Mouse (Mus musculus): ENCODE results near the gene 4833427G06Rik. TPM values are rescaled to one million over a fixed set of nuclear protein-coding genes. Genes with fewer than 3 reads are reported as not detected.
"Not testable (repeated sequence)": the region's sequence is repeated elsewhere in the genome, so short reads cannot be mapped to it uniquely, and the experiment has no call there.

4833427G06Rik gene
- under 1 TPM in 1 of 26 experiments, not detected in 25; 0.79 TPM for total RNA-seq (2018; cell fraction: chromatin; rRNA removed)
- not detected for total RNA-seq (2018; cell fraction: cytosol; rRNA removed)
- not detected for total RNA-seq (2018; cell fraction: nucleus; rRNA removed)
- polyA plus RNA-seq (2018) = not detected in 3 replicates

DNA sequence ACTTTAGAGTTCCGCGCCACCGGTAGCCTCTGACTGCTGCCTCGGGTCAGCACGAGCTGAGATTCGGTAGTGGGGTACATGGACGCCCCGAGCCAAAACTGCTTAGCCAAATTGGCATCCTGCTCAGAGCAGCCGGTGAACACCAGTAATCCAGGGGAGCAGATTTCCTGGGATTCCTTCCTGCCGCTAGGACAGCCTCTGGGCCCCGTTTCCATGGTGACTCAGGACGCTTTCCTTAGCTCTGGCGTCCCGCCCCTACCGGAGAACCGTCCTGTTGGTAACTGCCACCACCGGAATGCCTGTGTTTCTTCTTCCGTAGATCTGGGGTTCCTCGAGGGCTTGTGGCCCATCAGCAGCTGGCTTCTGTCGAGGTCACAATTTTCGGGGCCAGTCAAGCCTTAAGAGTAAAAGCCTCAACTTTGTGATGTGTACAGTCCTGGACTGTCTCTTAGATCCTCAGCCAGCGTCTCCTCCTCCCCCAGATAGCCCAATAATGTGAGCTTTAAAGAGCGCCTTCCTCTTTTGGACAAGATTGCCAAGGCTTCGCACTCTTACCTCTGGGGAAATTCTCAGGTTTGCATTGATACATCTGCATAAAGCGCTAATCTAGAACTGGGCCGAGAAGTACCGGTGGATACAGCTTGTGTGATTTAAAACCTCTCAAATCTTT lies at the start of gene 4833427G06Rik:
4833427G06Rik (minus strand) TSS at position 323 of the 670 bp plus-strand sequence.
- Histone ChIP-seq H3K79me2 (ENCODE audit: inconsistent target) (no peaks in the 10 kb centered on the region), H3K36me3 (ENCODE audit: inconsistent target) (no peaks in the 10 kb centered on the region), H3K4me3 (ENCODE audit: inconsistent target) (no peak within 1 kb of the TSS), H3K27ac (no peak within 1 kb of the TSS)
- 11% methylated on average over 27 of the region's 27 CpGs for WGBS (ENCODE audit: missing documents)

DNA sequence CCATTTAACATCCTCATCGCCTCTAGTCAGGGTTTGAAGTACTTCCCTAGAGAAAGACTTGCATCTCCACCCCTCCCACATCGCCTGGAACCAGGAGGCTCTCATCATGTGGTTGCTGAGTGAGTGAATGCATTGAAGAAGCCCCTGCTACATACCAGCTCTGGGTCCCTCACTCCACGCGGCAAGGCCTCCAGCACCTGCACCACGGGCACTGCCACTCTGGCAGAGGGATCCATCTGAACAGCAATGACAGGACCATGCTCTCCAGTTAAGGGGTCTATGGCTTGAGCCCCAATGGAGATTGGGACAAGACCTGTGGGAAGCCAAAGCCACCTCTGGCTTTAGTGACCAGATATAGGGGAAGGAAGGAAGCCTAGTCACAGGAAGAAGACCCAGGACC lies 45.4 kb upstream of the 4833427G06Rik start:
- WGBS (ENCODE audit: missing documents) = 66% methylated on average over 5 of the region's 5 CpGs

DNA sequence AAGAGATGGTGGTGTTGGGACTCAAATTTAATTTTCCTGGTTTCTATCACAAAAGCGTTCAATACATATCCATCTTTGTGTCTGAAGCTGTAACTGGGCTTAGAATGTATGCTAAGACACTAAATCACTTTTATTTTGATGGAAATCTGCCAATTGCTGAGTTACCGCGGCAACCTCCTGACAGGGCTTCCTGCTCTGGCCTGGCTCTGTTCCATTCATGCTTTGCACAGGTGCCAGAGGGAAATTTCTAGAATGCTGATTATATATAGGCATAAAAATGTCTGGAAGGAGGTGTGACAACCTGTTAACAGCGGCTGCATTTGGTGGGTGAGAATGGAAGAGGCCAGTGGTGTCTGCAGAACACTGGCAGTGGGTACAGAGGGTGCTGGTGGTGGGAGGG lies 44.6 kb upstream of the 4833427G06Rik start:
- Histone ChIP-seq H3K79me2 (ENCODE audit: inconsistent target) (no peaks in the 10 kb centered on the region), H3K27ac (no peak overlapping the region), H3K4me3 (ENCODE audit: inconsistent target) (no peak overlapping the region), H3K36me3 (ENCODE audit: inconsistent target) (no peaks in the 10 kb centered on the region)
- 11% methylated on average over 4 of the region's 4 CpGs for WGBS (ENCODE audit: missing documents)

More for the DNA sequence above, 45.4 kb upstream of the 4833427G06Rik start:
- no peak overlapping the region for H3K27ac ChIP-seq
- no peaks in the 10 kb centered on the region for H3K36me3 ChIP-seq (ENCODE audit: inconsistent target)
- H3K79me2 ChIP-seq (ENCODE audit: inconsistent target) = no peaks in the 10 kb centered on the region
- no peak overlapping the region for H3K4me3 ChIP-seq (ENCODE audit: inconsistent target)

DNA sequence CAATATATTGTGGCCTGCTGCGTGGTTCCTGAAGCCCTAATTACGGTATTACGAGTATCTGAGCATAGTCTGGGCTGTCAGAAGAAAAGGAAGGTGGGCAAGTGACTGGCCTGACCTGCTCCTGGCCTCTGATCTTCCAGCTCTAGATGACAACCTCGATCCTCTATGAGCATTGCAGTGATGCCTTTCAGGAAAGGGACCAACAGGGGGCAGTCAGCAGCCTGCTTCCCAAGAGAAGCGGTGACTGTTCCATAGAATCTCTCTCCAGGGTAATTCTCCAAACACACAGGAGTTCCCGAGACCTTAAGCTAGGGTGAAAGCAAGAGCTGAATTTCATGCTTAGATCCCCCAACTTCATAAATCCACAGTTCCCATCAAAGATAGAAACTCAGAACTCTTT lies 42.3 kb upstream of the 4833427G06Rik start:
- Histone ChIP-seq H3K4me3 (ENCODE audit: inconsistent target) (no peak overlapping the region), H3K79me2 (ENCODE audit: inconsistent target) (no peaks in the 10 kb centered on the region), H3K27ac (no peak overlapping the region), H3K36me3 (ENCODE audit: inconsistent target) (no peaks in the 10 kb centered on the region)
- 84% methylated on average over 6 of the region's 6 CpGs for WGBS (ENCODE audit: missing documents)

DNA sequence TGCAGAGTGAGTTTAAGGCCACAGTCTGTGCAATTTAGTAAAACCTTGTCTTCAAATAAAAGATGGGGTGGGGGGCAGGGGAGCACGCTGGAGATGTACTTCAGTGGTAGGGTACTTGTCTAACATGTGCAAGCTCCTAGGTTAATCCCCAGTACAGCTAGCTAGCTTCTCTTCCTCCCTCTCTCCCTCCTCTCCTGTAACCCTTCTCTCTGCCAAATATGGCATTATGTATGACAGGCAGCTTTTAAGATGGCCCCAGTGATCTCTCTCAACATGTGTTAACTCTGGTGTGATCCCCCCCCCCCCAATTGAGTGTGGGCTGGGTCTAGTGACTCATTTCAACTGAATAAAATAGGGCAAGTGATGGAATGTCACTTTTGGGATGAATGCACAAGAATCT lies 41.6 kb upstream of the 4833427G06Rik start:
- H3K4me3 ChIP-seq (ENCODE audit: inconsistent target) = no peak overlapping the region
- no peak overlapping the region for H3K27ac ChIP-seq
- H3K36me3 ChIP-seq (ENCODE audit: inconsistent target) = no peaks in the 10 kb centered on the region
- no peaks in the 10 kb centered on the region for H3K79me2 ChIP-seq (ENCODE audit: inconsistent target)
- 85% methylated on average over 1 of the region's 1 CpGs for WGBS (ENCODE audit: missing documents)

DNA sequence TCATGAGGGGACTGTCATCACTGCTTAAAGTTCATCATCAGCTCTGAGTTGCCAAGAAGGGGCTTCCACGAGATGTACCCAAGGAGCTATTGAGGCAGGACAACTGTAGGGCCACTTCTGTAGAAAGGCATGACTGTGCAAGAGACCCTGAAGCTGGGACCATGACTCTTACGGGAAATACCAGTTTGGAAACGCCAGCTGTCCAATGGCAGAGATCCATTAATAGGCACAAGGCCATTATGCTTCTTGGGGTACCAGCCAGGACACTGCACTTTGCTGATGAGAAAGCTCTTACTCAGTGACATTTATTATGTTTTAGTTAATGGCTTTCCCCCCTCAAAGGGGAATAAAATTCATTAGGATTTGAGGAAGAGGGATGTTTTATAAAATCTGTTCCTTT lies 38.8 kb upstream of the 4833427G06Rik start:
- no peak overlapping the region for H3K4me3 ChIP-seq (ENCODE audit: inconsistent target)
- no peaks in the 10 kb centered on the region for H3K79me2 ChIP-seq (ENCODE audit: inconsistent target)
- WGBS (ENCODE audit: missing documents) = 97% methylated on average over 3 of the region's 3 CpGs
- no peaks in the 10 kb centered on the region for H3K36me3 ChIP-seq (ENCODE audit: inconsistent target)
- H3K27ac ChIP-seq = no peak overlapping the region

DNA sequence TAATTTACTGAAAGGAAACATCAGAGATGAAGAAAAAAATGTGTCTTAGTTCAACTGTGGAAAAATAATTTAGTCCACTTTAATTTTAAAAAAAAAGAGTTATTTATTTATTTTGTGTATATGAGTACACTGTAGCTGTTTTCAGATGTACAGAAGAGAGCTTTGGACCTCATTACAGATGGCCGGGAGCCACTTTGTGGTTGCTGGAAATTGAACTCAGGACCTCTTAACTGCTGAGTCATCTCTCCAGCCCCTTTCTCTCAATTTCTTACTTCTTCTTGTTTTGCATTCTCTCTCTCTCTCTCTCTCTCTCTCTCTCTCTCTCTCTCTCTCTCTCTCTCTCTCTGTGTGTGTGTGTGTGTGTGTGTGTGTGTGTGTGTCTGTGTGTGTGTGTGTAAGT lies 37.5 kb upstream of the 4833427G06Rik start:
- not testable (repeated sequence) for H3K79me2 ChIP-seq (ENCODE audit: inconsistent target); H3K36me3 ChIP-seq (ENCODE audit: inconsistent target); H3K27ac ChIP-seq; H3K4me3 ChIP-seq (ENCODE audit: inconsistent target)
- 44% methylated on average over 1 of the region's 1 CpGs for WGBS (ENCODE audit: missing documents)

DNA sequence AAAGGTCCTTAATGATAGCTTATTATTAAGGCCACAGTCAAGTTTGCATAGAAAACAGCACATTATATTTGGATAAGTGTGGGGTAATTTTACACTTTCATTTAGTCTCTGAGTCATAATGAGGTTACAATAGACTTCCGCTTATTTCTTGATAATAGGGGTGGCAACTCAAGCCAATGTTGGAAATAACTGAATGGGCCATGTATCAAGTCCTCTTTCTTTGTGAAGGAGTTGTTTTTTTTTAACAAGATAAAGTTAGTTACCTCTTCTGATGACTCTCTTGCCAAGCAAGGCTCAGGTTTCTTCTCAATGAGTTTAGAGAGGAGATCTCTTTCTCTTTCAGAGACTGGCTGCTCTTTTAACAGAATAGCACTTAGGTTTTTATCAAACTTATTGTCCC lies 36.4 kb upstream of the 4833427G06Rik start:
- Histone ChIP-seq H3K79me2 (ENCODE audit: inconsistent target) (no peaks in the 10 kb centered on the region), H3K4me3 (ENCODE audit: inconsistent target) (no peak overlapping the region), H3K36me3 (ENCODE audit: inconsistent target) (no peaks in the 10 kb centered on the region), H3K27ac (no peak overlapping the region)
- WGBS (ENCODE audit: missing documents) = 81% methylated on average over 1 of the region's 1 CpGs

DNA sequence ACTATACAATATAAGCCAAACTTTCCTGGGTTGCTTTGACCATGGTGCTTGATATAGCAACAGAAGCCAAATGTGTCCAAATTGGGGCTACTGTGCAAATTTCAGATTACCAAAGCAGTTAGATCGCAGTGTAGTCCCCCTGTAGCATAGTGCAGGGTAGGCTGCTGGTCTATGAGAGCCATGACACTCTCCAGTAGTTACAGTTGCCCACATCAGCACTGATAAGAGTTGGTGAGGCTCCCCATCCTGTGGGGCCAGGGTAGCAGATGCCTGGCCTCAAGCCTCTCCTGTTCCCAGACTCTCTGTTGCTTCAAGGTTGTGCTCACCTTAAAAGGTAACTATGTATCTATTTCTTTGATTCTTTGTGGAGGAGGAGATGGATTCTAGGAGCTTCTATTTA lies 36.0 kb upstream of the 4833427G06Rik start:
- H3K27ac ChIP-seq = no peak overlapping the region
- H3K4me3 ChIP-seq (ENCODE audit: inconsistent target) = no peak overlapping the region
- 100% methylated on average over 1 of the region's 1 CpGs for WGBS (ENCODE audit: missing documents)
- no peaks in the 10 kb centered on the region for H3K36me3 ChIP-seq (ENCODE audit: inconsistent target)
- no peaks in the 10 kb centered on the region for H3K79me2 ChIP-seq (ENCODE audit: inconsistent target)

DNA sequence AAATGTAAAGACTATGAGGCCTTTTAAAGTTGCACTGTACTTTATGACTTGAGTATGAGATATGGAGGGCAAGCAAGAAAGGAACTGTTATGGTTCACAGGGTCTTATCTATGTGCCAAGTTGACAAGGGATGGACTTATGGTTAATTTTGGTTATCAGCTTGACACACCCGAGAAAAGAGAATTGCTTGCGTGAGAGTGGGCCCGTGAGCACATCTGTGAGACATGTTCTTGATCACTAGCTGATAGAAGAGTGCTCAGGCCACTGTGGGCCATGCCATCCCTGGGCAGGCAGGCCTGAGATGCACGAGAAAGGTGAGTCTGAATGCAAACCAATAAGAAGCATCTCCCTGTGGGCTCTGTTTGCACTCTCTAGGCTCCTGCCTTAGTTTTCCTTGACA lies 35.6 kb upstream of the 4833427G06Rik start:
- H3K27ac ChIP-seq = no peak overlapping the region
- no peaks in the 10 kb centered on the region for H3K79me2 ChIP-seq (ENCODE audit: inconsistent target)
- no peak overlapping the region for H3K4me3 ChIP-seq (ENCODE audit: inconsistent target)
- 84% methylated on average over 4 of the region's 4 CpGs for WGBS (ENCODE audit: missing documents)
- no peaks in the 10 kb centered on the region for H3K36me3 ChIP-seq (ENCODE audit: inconsistent target)

DNA sequence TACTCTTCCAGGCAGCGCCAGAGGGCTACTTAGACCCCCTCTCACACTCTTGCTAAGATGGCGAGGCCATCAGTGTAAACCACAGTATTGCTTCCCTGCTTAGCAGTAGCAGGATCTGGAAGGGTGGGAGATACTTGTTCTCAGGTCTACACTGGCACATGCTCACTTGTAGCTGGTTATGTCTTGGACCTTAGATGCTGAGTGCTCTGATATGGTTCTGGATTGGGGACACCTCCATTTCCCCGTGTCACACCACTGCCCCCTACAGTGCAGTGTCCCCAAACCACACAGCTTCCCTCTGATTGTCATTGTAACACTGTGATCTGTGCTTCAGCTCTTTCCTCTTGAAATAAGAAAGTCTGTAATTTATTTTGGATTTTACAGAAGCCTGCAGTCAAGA lies 35.1 kb upstream of the 4833427G06Rik start:
- Histone ChIP-seq H3K79me2 (ENCODE audit: inconsistent target) (no peaks in the 10 kb centered on the region), H3K4me3 (ENCODE audit: inconsistent target) (no peak overlapping the region), H3K27ac (no peak overlapping the region), H3K36me3 (ENCODE audit: inconsistent target) (no peaks in the 10 kb centered on the region)
- WGBS (ENCODE audit: missing documents) = 67% methylated on average over 3 of the region's 3 CpGs

DNA sequence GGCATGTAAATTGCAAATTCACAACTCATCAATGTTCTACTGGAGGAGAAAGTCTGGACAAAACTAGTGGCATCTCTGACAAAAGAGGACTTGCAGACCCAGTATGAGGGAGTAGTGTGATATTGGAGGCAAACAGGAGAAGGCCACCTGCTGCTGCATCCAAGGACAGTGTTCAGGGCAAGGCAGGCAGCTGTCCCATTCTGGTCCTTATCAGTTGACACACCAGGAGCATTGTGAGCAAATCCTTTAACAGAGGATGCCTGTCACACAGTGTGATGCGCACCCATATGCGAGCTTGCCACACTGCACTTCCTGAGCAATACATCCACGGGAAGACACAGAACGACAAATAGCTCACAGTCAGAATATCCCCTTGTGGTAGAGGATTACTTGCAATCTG lies 12.9 kb upstream of the 4833427G06Rik start:
- Histone ChIP-seq H3K79me2 (ENCODE audit: inconsistent target) (no peaks in the 10 kb centered on the region), H3K27ac (no peak overlapping the region), H3K36me3 (ENCODE audit: inconsistent target) (no peaks in the 10 kb centered on the region), H3K4me3 (ENCODE audit: inconsistent target) (no peak overlapping the region)
- WGBS (ENCODE audit: missing documents) = 72% methylated on average over 4 of the region's 4 CpGs

DNA sequence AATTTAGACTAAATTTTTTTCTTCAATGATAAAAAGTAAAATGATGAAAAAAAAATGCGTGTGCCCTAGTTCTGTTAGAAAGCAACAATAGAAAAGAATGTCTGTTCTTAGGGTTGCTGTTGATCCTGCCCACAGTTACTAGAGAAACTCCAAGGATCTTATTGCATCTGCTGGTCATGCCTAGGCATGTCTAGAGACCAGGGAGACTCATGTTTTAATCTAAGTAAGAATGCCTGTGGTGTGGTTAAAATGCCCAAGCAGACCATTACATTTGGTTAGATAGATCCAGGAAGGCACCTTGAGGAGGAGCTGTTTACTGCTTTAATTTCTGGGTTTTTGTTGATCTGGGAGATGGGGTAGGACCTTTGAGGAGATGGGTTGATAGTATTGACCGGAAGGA lies 3.9 kb upstream of the 4833427G06Rik start:
- no peak overlapping the region for H3K27ac ChIP-seq
- H3K79me2 ChIP-seq (ENCODE audit: inconsistent target) = no peaks in the 10 kb centered on the region
- H3K4me3 ChIP-seq (ENCODE audit: inconsistent target) = no peak overlapping the region
- WGBS (ENCODE audit: missing documents) = 58% methylated on average over 2 of the region's 2 CpGs
- no peaks in the 10 kb centered on the region for H3K36me3 ChIP-seq (ENCODE audit: inconsistent target)

DNA sequence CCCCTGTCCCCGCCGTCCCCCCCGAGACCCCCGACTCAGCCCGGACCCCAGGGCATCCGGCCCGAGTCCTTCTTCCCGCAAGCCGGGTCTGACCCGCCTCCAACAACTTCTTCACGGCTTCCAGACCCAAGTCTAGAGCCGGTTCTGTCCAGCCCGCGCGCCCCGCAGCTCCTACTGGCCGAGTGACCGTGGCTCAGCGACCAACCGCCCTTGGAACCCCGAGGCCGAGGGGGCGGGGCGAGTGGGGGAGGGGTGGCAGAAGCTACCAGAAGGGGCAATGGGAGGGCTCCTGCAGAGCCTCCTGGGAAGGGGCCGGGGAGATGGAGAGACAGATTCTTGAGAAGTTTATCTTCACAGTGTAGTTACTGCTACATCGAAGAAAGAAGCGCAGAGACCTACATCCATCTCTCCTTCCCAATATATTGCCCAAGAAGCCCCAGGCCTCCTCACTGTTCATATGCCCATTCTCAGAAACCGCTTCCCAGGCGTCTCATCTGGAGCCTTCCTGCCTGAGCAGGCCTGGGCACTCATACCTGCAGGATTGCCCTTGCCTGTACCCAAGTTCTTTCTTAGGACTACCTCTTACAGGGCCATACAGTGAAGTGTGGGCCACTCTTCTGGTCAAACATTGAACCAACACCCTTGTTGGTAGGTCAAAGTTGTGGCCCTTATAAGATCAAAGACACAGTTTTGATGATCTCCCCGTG lies 2.1 kb upstream of the 4833427G06Rik start:
- no peak overlapping the region for H3K4me3 ChIP-seq (ENCODE audit: inconsistent target)
- no peak overlapping the region for H3K27ac ChIP-seq
- WGBS (ENCODE audit: missing documents) = 28% methylated on average over 20 of the region's 30 CpGs
- H3K36me3 ChIP-seq (ENCODE audit: inconsistent target) = no peaks in the 10 kb centered on the region
- H3K79me2 ChIP-seq (ENCODE audit: inconsistent target) = no peaks in the 10 kb centered on the region

DNA sequence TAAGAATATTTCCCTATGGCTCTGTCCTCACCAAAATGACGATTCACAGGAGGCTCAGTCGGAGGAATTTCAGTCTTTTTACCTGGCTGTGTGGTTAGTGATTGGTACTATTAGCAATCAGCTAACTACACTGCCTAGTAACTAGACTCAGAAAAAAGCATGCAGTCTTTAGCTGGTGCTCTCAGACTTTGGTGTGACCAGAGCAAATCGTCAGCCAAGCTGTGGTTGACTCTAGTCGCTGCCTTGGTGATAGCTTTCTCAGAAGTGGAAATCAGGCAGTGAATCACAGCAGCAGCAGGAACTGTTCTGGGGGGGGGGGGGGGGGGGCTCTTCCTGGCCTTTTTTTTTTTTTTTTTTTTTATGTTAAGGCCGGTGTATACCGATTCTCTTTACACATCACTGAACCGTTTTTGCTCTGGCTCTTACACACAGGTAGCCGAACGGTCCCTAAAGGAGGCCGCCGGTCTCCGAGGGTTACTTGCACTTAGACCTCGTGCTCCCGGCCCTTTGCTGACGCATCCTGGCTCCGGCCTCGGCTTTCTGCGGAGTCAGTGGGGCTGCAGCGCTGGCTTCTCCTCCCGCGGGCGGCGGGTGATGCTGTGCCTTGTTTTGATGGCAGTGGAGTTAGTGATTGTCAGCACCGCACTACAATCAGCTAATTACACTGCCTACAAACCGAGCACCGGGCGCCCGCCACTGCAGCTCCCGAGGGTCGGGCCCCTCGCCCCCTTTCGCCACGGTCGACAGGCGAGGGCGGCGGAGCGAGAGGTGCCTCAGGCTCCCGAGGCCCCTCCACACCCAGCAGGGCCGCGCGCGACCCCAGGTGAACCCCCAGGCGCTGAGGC lies 1.3 kb upstream of the 4833427G06Rik start:
- Histone ChIP-seq H3K79me2 (ENCODE audit: inconsistent target) (no peaks in the 10 kb centered on the region), H3K36me3 (ENCODE audit: inconsistent target) (no peaks in the 10 kb centered on the region), H3K27ac (no peak overlapping the region), H3K4me3 (ENCODE audit: inconsistent target) (no peak overlapping the region)
- 5% methylated on average over 38 of the region's 44 CpGs for WGBS (ENCODE audit: missing documents)

All from macrophage (primary cell).